Mouse (Mus musculus) B cell, adult 2 months (primary cell): Measurements from ENCODE around the gene Bcl11a.

Experiments
- DNase-seq, 2 experiments: peaks; one replicate each; pipeline ENCODE4 v3.0.0; 2022

The Bcl11a gene

DNA sequence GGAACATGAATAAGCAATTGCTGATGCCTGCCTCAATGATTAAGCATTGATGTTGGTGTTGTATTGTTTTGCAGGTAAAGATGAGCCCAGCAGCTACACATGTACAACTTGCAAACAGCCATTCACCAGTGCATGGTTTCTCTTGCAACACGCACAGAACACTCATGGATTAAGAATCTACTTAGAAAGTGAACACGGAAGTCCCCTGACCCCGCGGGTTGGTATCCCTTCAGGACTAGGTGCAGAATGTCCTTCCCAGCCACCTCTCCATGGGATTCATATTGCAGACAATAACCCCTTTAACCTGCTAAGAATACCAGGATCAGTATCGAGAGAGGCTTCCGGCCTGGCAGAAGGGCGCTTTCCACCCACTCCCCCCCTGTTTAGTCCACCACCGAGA is 85.2 kb downstream of the Bcl11a start:
- no peak for DNase-seq

DNA sequence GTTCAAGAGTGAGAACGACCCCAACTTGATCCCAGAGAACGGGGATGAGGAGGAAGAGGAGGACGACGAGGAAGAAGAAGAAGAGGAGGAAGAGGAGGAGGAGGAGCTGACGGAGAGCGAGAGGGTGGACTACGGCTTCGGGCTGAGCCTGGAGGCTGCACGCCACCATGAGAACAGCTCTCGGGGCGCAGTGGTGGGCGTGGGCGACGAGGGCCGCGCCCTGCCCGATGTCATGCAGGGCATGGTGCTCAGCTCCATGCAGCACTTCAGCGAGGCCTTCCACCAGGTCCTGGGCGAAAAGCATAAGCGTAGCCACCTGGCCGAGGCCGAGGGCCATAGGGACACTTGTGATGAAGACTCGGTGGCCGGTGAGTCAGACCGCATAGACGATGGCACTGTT is 86.2 kb downstream of the Bcl11a start:
- no peak for DNase-seq

DNA sequence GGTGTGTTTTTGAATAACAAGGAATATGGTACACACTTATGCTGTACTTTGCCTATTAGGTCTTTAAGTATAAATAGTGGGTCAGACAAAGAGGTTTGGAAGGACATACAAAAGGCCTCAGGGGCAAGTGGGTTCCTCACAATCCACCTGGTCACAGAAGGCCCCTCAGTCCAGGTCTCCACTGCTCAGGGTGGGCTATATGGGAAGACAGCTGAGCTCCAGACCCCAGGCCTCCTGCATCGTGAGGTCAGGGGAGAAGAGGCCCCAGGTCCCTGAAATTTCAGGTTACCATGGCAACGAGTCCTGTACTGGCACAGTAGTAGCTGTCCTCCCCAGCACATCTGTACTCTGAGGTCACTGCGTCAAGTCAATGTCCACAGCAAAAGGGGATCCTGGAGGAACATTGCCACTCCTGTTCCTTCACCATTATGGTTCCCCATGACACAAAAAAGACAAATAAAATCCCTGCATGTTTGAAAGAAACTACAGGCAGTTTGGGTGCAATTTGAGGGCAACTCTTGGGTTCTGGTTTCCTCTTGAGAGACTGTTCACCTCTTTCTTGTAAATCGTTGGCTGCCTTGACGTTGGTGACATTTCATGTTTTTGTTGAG is 93.9 kb downstream of the Bcl11a start:
- no peak for DNase-seq

DNA sequence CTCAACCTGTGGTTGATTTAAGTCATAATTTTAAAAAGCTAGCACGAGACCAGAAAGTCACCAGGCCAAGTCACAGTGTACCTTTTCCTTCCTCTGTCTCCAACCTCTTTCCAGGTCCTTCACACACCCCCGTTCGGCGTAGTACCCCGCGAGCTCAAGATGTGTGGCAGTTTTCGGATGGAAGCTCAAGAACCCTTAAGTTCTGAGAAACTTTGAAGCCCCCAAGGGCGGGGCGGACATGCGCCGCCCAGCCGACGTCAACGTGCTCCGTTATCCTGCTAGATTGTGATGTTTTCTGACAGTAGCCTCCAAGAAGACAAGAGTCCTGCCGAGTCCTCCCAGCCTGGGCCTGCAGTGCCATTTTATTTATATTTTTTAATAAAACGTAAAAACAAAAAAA is 94.7 kb downstream of the Bcl11a start:
- no peak for DNase-seq

DNA sequence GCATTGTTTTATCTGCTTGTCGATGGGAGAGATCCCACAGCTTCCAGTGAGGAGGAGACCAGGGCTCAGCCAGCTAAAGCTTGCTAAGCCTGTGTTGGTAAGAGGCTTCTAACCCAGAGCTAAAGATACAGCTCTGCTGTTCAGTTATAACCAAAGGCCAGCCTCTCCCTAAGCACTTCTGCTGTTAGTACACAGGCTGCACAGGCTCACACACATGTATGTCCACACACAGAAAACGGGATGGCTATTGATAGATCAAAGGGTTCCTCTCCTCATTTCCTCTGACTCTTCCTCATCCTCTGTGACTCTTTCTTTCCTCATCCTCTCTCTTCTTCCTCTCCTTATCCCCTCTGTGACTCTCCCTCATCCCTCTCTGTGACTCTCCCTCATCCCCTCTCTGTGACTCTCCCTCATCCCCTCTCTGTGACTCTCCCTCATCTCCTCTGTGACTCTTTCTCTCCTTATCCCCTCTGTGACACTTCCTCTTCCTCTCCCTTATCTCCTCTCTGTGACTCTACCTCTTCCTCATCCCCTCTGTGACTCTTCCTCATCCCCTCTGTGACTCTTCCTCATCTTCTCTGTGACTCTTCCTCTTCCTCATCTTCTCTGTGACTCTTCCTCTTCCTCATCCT is 96.4 kb downstream of the Bcl11a start:
- peak; percentile 25 to 33 for DNase-seq

DNA sequence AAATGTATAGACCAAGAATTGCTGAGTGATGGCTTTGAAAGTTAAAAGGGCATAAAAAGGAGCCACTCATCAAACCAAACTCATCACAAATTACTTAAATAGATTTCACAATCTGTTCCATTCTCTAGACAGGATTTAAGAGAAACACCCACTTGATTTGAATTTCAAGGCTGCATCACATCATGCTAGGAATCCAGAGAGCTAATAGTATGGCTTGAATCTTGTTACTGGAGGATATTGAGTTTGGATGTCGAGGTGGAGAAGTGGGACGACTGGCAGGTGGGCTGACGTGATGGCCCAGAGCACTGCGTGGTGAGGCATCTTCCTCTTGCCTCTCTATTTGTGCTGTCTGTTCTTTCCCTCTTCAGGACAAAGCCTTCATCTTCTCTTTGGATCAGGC is 99.6 kb downstream of the Bcl11a start:
- no peak for DNase-seq

DNA sequence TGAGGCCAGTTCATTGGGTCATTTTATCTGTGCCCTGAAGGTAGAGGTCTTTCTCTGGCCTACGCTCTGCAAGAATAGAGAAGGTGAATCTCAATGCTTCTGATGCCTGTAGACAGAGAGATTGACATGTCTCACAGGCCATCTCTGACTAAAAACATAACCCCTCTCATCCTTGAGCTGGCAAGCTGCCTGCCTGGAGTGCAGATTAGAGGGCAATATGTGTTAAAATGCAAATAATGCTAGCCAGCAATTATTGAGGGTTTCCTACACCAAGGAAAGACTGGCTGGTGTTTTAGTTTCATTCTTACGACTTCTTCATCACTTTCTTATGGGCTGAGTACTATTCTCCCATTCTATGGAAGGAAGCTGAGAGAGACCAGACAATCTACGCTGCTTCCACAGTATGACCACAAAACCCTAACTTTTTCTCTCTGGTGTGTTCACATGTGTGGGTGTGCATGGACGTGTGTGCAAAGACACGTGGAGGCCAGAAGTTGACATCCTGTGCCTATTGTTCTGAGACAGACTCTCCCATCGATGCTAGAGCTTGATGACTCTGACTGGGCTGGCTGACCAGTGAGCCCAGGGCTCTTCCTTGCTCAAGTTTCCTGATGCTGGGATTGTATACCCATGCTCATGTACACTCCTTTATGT is 101.1 kb downstream of the Bcl11a start:
- DNase-seq = no peak

DNA sequence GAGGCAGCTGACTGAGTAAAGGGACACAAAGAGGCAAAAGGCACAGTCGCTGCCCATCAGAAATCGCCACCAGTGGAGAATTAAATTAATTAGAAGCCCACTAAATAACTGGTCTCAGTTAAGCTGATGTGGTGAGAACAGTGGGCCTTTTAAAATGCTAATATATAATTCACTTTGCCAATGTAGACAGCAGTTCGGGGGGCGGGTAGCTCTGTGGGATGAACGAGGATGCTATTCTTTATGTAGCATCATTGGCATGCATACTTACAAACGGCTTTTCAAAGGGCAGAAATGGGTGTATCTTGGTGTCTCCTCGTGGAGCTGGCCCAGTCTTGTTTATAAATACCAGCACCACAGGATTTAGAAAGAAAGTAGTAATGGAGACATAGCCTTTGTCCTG is 102.2 kb downstream of the Bcl11a start:
- DNase-seq = no peak

DNA sequence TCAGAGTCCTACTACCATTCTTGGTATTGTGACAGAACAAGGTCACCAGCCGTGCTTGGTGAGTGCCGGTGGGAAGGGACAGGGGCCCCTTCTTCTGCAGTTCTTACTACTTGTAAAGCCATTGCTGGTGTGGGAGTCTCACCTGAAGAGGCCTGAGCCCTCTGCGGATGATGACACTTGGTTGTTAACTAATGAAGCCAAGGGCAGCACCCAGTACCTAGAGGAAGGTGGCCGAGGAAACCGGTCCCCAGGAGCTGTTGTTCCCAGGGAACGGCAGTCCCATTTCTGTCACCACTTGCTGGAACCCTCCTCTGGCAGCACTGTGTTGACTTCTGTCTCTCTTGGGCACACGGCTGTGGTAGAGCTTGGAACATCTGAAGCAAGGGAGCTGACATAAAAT is 105.6 kb downstream of the Bcl11a start:
- DNase-seq = no peak

DNA sequence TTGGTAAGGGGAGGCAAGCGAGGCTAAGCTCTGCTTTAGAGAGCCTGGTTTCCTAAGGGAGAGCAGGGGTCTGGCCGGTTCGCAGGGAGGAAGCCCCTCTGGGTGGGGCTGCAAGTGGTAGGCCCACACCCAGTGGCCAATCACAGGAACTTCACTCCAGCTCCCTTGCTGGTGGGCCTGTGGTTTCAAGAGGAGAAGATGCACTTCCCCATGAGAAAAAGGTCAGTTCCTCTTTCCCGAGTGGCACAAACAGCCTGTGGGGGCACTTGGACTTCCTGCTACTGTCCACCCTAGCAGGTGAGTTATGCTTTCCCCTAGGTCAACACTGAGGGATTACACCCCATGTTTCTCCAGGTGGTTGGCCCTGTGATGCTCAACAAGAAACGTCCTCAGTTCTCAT is 107.1 kb downstream of the Bcl11a start:
- peak; percentile 75 to 78 for DNase-seq

DNA sequence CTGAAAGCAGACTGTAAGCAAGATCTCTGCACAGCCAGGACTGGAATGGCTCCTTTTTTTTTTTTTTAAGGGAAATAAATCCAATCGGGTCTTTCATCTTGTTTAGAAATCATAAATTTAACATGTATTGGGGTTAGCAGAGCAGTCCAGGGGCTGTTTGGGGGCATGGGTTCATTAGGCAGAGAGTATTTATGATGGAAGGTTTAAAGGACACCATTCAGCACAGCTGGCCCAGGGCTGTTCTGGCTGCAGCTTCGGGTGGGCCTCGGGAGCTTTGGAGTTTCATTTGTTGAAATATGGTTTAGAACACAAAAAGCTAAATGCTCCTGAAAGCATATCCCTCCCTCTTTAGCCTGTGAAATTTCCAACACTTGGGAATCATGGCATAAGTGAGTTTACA is 112.6 kb downstream of the Bcl11a start:
- no peak for DNase-seq

DNA sequence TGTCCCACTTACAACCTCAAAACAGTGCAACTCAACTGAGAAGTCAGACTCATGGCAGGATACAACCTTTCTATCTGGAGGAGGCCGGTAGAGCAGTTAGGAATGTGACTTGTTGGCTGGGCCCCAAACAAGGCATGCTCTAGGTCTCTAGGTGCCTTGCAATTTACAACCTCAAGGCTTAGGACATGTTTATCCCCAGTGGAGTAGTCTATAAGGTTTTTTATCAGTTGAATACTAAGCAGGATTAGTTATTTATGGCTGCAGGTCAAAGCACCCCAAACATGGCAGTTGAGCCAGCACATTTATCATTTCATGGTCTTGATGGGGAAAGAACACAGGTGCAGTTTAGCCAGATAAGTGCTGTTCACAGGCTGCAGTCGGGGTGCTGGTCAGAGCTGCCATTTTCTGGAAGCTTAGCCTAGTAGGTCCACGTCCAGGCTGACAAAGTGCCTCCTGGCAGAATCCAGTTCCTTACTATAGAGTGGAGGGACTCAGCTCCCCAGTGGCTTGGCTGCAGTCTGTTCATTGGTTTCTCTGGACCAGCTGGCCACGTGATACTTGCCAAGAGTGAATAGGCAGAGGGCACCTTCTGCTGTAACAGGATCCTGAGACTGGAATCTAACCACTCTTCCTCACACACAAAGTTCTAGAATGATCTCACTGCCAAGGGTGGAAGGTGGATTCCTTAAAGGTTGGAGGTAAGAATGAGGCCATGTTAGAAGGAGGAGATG is 118.8 kb downstream of the Bcl11a start:
- no peak for DNase-seq

DNA sequence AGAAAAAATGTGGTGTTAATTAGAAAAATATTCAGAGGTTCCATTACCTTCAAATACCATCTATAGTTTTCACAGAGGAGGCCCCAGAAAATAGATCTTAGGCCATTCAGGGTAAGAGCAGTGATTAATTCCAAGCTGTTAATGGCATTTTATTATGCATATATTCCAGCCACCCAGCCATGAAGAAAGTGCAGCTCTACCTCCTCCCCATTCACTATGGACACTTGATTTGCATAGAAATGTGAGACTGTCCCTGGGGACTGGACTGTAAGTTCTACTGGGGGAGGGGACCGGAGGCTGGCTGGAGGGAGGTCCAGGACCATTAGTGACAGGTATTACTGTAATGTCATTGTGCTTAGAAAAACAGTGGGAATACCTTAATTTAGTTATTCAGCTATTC is 119.6 kb downstream of the Bcl11a start:
- DNase-seq = no peak

DNA sequence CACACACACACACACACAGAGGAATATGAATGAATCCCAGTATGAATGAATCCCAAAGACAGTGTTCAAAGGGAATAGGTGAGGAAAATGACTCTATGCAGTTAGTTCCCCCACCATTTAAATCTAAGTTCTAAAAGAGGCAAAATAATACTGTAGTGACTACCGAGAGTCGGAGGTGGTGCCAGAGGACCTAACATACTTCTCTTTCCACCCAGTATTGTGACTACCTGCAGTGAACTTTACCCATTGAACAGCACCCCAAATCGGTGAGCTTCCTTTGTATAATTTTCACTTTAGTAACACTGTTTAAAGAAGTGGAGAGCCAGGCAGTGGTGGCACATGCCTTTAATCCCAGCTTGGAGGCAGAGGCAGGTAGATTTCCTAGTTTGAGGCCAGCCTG is 121.7 kb downstream of the Bcl11a start:
- peak in 1 of 2 experiments; percentile 55 for DNase-seq

DNA sequence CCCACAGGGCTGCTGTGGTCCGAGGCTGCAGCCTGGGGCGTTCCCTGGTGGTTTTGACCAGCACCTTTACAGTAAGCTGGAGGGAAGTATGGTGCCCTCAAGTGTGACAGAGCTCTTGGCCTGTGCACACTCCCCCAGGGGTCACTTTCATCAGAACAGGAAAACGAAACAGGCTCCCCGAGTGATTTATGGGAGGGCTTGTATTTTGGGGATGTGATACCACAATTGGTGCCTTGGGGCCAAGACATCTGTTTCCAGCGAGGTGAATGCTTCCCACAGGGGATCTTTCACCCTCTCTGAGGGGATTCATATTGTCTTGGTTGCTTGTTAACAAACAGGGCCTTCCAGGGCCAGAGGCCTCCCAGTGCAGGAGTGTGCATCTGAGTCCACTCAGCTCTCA is 122.5 kb downstream of the Bcl11a start:
- DNase-seq = peak; percentile 59 to 63

DNA sequence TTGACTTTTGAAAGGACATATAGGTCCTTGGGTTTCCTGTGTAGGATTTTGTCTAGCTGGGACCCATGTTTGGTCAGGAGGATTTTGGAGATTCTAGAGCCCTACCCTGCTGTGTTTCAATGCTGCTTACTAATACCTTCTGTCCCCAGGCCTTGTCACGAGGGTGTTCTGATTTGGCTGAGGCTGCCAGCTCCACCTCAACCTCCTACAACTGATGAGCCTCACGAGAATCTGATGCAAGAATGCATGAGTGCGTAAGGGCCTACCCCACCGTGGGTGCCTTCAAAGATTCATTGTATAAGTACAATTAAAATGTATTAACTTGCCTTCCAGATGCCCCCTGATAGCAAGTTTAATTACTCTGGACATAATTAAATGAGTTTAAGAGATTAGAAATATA is 123.4 kb downstream of the Bcl11a start:
- DNase-seq = no peak

DNA sequence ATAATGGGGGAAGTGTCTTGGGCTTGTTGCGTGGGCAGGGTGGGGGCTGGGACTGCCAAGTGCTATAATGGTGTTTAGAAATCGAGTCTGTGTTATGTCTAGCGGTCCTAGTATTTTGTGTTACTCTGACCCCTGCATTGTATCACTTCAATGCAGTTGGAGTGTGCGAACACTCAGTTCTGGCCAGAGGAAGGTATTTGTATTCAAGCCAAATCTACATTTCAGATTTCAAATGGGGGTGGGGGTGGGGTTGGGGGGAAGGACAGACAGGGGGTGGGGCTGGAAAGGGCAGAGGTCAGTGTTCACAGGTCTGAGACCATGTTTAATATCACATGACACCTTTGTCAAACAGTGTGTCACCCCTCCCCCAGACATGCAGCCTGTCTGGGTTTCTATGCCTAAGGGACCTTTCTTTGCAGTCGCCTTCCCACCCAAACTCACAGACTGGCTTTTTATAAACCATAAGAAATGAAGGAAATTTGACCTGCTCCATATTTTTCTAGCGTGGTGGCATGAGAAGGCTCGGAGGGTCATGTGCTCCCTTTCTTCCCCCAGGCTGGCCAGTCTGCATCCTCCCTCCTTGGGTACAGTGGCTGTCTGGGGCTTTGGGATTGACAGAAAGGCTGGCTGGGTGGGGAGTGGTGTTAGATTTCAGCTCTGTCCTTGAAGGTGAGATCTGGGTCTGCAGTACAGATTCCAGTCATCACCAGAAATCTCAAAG is 124.9 kb downstream of the Bcl11a start:
- DNase-seq = peak; percentile 30 to 33

DNA sequence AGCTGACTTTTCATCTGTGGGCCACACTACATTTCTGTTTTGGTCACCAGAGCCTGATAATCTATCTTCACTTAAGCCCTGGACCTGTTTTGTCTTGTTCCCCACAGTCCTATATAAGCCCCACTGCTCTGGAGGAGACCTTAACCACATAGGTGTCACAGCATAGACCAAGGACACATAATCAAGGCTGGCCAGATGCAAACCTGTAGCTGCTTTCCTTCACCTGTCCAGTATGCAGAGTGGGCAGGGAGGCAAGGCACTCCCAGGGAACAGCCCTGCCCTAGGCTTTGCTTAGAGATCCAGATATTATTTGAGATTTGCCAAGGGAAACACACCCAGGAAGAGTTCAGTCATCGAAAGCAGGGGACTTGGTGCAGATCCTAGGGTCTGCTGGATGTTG is 125.6 kb downstream of the Bcl11a start:
- DNase-seq = no peak

DNA sequence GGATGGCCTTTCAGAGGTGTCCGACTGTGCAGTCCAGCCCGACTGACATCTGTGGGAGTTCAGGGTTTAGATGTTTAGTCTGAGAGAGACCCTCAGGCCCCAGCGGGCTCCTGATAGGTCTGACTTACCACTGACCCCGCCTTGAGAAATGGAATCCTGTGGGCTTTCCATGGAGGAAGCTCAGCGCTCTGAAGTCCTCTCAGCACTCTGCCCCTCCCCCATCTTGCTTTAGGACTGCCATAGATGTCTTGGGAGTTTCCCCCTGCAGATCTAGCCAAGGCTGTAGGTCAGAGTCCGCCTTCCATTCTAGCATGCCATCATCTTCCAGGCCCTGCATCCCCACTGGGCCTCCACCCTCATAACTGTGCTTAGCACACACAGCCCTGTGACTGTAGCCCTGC is 131.1 kb downstream of the Bcl11a start:
- DNase-seq = no peak

DNA sequence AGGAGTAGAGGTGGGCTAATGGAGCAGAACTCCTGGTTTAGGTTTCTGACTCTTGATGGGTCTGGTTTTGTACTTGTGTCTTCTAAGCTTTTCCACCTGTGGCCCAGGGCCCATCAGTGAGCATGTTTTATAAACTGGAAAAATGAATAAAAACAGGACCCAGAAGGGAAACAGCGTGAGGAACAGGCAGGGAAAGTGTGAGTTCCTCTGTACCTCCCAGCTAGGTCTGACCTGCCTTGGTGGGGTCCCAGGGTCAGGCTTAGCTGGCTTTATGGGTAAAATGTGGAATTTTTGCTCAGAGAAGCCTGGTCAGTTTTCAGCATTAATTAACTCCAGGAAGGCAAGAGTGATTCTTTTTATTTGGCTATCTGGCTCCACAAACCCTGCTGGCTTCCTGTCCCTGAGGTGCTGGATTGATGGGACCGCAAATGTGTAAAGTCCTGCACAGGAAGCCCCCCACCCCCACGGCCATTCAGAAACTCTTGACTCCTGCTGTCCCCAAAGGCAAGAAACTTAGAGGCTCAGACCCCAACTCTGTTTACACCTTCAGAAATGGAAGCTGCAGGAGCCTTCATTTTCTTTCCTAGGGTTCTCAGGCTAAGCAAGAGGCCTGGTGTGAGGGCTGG is 136.8 kb downstream of the Bcl11a start:
- no peak for DNase-seq

DNA sequence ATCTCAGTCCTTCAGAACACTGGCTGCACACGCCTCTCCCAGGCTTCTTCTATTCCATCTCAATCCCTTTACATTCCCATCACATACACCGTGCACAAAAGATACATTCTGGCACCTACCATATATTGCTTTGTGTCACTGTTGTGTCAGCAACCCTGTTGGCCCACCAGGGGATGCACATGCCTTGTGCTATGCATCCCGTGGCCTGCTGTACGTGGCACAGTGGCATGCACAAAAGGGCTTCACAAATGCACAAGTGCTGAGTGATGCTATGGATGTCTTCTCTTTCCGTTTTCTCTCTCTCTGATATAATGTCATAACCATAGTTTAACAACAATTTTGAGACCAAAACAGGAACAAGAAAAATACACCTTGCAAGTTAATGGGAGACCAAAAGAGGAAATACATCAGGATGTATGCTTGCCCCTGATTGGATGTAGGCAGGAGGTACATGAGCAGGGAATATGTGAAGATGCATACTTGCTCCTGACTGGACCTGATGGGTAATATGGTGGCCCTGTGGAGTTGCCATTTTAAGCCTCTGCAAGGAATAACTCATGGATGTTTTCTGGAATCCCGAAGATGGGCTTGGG is 140.0 kb downstream of the Bcl11a start:
- no peak for DNase-seq

DNA sequence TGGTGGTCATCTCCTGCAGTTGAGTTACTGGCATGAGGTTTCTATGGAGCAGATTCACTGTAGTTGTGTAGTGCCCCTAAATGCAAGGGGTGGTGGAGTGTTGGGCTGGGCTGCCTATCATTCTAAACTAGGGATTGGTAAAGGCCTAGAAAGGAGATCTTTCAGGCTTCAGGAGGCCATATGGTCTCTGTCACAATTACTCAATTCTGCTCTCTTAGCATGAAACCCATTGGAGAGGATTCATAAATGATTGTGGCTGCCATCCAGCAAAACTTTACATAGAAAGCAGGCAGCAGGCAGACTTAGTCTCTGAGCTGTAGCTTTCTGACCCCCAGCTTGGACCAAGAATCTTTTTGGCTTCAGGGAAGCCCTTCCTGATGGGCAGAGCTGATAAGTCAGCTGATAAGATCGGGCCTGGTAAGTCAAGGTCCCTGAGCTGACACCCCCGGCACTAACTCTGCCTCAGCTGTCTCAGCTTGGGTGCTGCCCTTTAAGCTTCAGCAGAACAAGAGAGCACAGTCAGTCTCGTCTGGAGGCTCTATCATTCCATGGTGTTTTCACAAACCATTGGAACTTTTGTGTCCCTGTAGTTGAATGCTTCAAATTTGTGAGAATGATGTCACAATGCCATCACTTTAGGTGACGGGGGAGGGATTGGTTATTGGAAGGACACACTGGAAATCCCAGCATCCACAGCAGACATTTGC is 143.9 kb downstream of the Bcl11a start:
- no peak for DNase-seq
